Mouse (Mus musculus): ENCODE data around the gene C1qtnf2.

The C1qtnf2 gene

DNA sequence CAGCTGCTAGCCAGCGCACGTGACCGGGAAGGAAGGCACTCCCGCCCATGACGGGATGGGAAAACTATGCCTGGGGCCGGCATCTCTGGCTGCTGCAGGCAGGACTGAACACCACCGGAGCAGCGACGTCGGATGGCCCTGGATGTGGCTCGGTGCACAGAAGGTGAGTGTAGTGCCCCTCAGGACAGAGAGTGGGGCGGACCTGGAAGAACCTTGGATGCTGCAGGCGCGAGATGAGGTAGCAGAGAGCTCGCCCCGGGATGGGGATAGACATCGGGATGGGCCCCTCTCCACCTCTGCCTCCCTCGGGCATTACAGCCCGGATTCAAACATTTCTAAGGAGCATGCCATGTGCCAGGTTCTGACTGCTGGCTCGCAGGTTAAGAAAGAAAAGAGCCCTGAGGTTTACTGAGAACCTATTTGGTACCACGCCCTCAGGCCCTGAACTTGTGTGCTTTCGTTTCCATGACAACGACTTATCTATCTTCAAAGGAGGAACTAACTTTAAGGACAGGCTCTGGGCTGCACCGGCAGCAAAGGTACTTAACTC lies at the start of gene C1qtnf2:
TSS of gene C1qtnf2 (plus strand) at position 52 of the 550 bp plus-strand sequence.
- DNase-seq, result no peak

DNA sequence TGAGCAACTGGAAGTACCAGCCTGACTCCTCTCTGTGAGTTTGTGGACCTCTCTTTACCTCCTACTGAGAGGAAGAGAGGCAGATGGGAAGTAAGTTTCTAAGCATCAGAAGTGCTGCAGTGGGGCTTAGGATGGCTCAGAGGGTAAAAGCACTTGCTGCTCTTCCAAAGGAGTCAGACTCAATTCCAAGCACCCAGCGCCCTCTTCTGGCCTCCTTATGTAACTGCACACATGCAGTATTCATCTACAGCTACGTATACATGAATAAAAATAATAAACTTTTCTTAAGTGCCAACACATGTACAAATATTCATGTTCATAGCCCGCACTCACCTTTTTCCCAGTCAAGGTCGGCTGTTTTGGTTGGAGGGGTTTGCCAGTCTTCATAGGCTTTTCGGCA lies 49.7 kb upstream of the C1qtnf2 start:
- no peak for DNase-seq

DNA sequence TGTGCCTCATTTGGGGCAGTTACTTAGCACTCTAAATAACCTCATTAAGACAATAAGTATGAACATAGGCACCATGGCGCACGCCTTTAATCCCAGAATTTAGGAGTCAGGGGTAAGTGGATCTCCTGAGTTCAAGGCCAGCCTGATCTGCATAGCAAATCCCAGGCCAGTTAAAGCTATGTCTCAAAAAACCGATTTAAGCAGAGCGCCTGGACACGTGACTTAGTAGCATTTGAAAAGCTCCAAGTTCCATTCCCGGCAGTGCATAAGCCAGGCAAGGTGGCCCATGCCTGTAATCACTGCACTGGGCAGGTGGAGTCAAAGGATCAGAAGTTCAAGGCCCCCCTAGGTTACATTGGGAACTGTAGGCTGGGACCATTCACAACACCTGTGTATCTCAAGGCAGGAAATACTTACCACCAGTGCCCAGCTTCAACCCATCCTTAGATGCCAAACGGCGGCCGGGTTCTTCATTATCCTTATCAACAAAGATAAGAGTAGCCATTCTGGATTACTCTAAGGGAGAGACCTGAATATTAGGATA lies 48.8 kb upstream of the C1qtnf2 start:
- DNase-seq, result no peak

DNA sequence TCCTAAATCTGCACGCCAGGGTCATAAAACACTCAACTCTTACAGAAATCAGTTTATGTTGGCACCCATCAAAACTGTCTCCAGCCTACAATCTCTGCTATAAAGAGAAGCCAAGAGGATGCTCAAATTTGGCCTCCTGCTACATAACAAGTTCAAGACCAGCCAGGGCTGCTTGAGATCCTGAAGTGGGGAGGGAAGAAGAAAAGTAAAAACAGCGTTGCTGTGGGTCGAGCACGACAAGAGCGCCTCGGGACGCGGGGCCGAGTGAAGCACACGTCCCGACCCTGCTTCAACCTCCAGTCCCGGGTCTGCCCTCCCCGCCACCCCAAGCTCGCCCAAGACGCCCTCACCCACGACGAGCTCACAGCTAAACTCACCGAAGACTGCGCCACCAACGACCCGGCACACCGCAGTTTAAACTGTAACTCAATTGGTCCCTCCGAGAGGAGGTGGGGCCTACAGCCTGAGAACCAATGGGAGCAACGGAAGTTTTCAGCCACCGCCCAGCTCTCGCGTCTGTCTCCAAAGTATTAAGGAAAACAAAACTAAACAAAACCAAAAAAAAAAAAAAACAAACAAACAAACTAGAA lies 48.2 kb upstream of the C1qtnf2 start, which contains the start of gene Pttg1:
TSS of gene Pttg1 (minus strand) at position 428 of the 590 bp plus-strand sequence.
- DNase-seq, result peak; percentile 87

DNA sequence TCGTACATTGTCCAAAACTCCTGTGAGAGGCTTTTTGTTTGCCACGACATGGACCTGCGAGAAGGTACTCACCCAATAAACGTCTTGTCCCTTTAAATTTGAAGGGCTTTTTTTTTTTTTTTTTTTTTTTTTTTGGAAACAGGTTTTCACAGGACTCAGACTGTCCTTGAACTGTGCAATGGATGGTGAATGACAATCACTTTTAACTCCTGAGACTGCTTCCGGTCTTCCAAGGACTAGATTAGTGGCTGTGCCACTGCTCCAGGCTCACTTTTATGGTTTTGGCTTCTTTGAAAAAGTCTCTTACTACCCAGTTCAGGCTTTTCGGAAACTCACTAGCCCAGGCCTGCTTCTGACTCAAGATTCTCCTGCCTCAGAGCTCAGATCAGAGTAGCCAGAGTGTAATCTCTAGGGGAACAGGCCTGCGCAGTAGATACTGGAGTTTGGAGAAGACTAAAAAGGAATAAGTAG lies 47.6 kb upstream of the C1qtnf2 start:
- peak; percentile 31 for DNase-seq

DNA sequence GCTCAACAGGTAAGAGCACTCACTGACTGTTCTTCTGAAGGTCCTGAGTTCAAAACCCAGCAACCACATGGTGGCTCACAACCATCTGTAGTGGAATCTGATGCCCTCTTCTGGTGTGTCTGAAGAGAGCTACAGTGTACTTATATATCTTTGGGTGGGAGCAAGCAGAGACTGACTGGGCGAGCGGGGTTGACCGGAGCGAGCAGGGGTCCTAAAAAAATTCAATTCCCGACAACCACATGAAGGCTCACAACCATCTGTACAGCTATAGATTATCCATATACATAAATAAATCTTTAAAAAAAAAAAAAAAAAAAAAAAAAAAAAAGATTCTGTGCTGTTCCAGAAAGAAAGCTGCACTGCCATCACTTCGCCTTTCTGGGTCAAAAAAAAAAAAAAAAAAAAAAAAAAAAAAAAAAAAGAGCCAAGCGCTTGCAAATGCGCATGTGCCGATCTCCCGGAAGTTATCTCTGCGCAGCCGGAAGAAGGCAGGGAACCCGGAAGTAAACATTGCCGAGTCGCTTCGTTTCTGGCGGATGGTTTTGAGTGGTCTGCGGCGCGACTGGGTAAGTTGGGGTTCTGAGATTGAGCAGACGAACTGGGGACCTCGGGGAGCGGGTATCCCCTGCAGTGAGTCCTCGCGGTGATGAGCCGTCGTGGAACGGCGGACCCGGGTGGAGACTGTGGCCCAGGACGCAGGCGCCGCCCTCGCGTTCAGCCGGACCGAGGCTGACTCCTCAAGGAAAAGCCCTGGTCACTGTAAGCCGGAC lies 40.6 kb upstream of the C1qtnf2 start, which contains the start of gene Slu7:
TSS of gene Slu7 (plus strand) at position 491 of the 770 bp plus-strand sequence.
- peak; percentile 78 for DNase-seq

DNA sequence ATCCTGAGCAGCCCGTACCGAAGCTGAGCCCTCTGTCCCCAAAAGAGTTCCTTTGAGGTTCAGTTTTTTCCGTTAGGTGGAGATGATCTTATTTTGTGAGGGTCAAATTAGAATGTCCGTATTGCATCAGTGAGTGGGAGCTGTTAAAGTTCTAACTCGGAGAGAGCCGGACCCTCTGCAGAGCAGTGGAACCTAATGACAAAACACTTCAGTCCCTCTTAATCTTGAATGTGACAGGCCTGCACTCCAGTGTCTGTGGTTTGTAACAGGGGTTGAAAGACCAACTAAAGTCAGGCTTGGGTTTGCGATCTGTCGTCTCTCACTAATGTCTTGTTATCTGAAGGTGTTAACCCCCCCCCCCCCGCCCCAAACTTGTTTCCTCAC lies 40.1 kb upstream of the C1qtnf2 start:
- DNase-seq, result no peak

DNA sequence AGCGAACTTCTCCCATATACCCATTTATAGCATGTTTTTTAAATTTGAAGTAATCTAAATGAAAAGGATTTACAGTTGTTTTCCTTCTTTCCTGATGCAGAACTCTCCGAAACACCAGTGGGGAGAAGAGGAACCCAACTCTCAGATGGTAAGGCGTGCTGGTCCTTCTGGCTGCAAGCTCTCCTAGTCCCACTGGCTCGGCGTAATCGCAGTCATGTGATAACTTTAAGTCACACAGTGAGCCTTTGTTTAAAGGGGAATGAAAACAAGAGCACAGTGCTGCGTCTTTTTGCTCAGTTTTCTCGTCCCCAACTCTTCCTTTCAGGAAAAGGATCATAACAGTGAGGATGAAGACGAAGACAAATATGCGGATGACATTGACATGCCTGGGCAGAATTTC lies 33.0 kb upstream of the C1qtnf2 start:
- peak; percentile 1 for DNase-seq

DNA sequence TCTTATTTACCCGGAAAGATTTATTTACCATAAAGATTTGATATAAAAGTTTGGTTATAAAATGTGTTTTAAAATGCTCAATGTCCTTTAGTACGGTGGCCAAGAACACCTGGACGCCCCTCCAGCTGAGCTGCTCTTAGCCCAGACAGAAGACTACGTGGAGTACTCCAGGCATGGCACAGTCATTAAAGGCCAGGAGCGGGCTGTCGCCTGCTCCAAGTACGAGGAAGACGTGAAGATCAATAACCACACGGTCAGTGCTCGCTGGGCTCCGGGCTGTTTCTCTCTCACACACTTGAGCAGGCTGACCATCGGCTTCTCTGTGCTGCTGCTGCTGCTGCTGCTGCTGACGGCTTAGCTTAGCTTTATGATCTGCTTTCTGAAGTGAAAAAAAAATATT lies 30.9 kb upstream of the C1qtnf2 start:
- peak; percentile 1 for DNase-seq

DNA sequence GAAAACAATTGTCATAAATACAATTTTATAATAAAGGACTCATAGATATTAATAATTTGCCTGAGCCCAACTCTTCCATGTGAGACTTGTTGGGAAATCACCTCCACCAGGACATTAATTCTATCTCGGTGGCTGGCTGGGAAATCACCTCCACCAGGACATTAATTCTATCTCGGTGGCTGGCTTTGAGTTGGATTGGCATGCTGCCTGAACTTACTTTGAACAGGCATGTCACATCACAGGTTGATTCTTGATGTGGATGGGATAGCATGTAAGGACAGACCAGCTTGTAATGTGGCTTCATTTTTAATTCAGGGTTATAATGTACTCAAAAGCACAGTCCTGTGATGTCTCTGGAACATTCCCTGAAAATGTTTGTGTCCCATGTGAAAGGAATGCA lies 24.2 kb upstream of the C1qtnf2 start:
- DNase-seq, result peak; percentile 2

DNA sequence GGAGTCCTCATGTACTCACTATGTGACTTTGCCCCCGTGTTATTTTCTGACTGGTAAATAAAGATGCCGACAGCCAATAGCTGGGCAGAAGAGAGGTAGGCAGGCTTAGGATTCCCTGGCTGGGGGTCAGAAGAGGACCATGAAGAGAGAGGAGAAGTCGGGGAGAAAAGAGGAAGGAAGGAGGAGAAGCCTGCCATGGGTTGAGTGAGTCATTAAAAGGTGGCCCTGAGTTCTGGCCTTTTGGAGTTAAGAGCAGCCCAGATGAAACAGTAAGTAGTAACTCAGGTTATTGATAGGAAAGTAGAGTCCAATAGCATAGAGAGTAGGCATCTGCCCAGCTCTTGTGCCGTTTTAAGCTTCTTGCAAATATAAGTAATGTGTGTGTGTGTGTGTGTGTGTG lies 22.8 kb upstream of the C1qtnf2 start:
- peak; percentile 1 for DNase-seq

DNA sequence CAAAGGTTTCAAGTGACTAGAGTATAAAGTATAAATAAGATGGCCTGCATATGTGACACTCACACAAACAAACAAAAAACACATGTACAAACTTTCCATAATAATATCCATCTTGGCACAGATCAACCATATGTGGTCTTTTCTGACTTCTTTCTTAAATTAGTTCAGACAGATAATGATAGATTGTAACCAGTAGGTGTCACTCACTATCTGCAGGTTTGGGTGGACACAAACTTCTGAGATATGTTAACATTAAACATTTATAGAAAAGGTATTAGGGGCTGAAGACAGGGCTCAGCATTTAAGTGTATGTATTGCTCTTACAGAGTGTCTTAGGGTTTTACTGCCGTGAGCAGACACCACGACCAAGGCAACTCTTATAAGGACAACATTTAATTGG lies 21.8 kb upstream of the C1qtnf2 start:
- peak; percentile 0 for DNase-seq

DNA sequence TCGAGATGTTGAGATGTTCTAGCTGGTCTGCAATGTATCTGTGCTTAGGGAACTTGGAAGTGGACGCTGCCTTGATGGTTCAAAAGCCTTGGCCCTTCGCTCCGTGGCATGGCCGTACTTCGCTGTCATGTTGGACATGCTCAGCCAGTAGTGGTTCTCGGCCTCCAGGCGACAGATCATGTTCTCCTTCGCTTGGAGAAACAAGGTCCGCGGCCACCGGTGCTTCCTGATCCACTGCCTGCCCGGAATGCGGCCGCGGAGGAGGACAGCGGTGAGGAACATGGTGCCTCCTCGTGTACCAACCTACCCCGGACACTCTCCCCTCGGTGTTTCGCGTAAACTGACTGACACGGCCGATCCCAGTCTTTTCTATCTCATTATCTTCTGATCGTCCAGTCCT lies 10.9 kb upstream of the C1qtnf2 start:
- no peak for DNase-seq

DNA sequence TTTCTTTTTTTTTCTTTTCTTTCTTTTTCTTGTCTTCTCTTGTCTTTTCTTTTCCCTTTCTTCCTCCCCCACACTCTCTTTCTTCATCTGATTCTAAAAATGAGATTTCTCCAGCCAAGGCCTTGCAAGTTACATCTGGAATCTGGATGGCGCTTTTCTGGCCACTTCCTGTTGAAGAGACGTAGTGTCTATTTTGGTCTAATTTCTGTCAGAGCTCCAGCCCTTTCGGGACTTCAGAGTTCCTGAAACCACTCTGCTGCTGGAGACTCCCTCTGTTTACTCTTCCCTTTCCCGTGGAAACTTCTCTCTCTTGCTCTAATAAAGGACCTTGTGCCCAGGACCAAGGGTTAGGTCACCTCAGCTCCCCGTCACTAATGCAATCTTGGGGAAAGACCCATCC lies 4.0 kb upstream of the C1qtnf2 start:
- DNase-seq, result no peak

DNA sequence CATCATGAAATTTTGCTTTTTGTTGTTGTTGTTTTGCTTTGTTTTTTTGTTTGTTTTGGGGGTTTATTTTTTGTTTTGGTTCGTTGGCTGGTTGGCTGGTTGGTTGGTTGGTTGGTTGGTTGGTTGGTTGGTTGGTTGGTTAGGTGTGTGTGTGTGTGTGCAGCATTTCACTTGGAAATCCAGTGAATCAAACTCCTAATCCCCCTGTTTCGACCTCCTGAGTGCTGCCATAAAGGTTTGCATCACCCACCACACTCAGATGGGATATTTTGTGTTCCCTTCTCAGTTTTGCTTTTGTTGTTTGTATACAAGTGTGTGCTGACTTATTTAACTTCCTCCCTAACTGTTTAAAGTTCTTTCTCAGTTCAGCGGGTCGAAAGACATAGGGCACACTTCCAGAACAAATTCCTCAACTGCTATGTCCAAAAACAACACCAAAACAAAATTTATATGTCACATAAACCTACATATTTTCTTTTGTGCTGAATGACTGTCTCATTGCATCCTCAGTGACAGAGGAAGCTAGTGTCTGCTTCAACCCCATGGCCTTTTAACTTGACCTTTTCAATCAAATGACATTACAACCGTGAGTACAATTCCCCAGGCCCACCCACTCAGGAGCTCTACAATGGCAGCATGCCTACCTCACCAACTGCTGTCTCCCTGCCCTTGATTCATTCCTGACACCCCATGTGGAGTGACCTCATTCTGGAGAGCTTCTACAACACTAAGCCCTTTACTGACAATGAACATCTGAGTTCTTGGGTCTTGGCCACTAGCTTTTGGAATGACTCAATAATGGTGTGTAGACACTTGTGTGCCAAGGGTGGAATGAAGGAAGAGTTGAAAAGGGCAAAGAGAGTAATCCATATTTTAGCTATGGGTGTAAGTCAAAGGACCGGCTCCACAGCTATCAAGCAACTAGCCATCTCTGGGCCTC lies 2.9 kb upstream of the C1qtnf2 start:
- no peak for DNase-seq

DNA sequence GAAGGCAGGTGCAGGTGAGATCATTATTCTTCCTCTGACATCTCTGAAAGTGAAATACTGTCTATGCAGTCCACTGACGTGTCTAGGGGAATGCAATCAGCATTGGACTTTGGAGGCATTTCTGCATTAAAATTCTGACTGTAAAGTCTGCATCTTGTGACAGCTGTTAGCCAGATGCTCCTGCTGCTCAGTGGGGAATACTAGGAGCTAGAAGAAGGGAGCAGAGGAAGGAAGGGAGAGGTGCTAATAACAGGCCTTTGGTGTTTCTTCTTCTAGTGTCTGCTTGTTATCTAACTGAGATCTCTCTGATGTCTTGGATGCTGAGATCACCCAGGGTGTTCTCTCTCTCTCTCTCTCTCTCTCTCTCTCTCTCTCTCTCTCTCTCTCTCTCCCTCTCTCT lies 961 bp upstream of the C1qtnf2 start:
- no peak for DNase-seq

DNA sequence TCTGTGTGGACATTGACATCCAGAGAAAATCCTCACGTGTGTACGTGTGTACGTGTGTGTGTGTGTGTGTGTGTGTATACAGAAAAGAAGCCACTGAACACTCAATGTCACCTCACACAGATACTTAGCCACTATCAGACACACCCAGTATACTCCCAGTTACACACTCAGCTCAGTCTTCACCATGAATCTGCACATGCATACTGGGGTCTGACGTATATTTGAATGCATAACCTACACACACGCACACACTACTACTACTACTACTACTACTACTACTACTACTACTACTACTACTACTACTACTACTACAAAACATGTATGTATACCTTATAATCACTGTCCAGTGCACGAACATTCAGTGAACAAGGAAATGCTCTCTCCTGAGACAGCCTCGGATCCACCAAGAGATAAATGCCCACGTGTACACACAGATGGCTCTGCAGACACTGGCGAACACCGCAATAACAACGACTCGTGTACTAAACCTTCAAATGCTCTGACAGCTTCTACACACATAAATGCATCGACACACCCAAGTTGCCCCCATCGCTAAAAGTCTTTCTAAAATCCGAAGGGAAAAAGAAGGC lies 346 bp upstream of the C1qtnf2 start:
- DNase-seq, result no peak

DNA sequence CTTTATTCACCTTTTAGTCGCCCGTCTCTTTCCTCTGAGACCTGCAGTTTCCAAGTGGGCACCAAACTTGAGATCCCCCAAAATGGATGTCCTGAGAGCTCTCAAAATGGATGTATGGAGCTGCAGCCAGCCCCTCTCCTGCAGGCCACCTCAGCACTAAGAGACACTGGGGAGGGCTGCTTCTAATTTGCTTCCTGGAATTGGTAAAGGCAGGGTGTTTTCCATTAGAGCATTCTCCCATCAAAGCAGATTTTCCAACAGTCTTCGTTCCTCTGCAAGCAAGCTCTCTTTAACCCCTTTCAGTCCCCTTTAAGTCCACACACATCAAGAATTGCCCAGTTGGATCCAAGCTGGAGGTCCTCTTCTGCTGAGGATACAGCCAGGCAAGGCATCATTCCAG lies 5.3 kb downstream of the C1qtnf2 start:
- DNase-seq, result no peak

DNA sequence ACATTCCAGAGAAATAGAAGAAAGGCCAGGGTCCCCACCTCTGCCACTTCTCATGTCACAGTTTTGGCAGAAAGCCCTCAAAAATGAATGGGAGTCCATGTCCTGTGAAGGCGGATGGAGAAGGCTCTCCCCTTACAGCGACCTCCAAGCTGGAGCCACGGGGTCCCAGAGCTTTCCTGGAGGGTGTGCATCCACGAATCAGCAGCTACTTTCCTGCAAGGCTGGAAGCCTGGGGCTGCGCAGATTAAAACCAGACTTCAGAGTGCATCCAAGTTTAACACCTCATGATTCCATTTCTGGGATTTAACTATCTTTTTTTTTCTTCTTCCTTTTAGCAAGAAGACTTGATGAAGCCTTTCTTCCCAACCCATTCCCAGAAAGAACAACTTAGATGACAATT lies 6.5 kb downstream of the C1qtnf2 start:
- no peak for DNase-seq

DNA sequence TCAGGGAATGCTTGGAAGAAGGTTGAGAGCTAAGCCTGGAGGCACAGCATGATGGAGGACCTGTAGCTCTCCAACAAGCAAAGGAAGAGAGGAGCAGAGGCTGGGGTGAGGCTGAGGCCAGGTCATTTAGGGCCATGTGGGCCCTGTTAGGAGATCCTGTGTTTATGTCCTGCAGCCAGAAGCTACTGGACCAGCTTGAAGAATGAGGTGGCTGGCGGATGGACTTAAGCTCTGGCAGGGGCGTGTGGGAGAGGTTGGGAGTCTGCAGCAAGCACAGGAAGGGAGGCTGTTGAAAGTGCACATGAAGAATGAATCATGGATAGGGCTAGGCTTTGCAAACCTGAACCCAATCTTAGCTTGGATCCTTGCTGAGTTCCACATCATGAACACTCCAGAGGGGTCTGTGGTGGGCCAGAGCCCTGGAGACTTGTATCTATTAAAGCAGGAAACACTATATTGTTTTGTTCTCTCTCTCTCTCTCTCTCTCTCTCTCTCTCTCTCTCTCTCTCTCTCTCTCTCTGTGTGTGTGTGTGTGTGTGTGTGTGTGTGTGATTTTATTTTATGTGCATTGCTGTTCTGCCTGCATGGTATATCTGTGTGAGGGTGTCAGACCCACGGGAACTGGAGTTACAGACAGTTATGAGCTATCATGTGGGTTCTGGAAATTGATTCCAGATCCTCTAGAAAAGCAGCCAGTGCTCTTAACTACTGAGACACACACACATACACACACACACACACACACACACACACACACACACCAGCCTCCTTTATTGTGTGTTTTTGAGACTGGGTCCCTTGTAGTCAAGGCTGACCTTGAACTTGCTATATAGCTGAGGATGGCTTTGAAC lies 7.8 kb downstream of the C1qtnf2 start:
- DNase-seq, result no peak

DNA sequence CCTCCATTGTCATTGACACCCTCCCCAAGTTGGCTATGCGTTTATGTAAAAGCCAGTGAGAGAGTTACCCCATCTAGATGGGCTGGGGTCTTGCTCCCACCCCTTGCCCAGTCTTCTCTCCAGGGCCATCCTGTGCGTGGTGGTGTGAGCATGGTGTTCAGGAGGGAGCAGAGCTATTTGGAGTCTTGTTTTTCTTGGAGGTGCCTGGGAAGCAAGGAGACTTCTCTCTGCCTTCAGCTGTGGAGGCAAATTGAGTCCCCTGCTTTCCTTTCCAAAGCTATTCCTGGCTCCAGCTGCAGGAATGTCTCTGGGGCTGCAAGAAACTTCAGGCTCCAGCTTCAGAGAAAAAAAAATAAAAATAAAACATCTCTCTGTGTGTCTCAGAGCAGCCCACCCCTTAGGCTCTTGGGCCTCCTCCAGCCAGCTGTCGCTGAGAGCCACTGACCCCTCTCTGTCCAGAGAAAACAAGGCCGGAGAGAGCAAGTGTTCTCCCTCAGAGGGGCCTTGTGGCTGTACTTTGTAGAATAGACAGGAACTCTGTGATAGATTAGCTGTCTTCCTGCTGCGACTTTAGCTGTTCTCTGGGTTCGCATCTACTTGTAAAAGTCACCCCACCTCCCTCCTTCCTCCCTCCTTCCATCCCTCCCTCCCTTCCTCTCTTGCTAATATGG lies 9.2 kb downstream of the C1qtnf2 start:
- DNase-seq, result no peak

All from thymus, postnatal 14 days (tissue).